Mouse (Mus musculus) midbrain, postnatal 0 days (tissue): ENCODE data around the gene Iqschfp. TPM values are rescaled to one million over a fixed set of nuclear protein-coding genes. Genes with fewer than 3 reads are reported as not detected.

ENCODE experiments used
- ATAC-seq: fragments of 200-750 bp; cut with Nextera tagmentation; 2 replicates; pipeline ENCODE4 v1.8.0; 2017; ENCODE audit warnings: moderate number of reproducible peaks, mild to moderate bottlenecking, moderate TSS enrichment, moderate library complexity; ENCODE audit not compliant: low FRiP score
- DNase-seq: peaks from one replicate; pipeline ENCODE4 v3.0.0-alpha.2; 2015; ENCODE audit warnings: low spot score
- H3K27ac ChIP-seq: fragments of 300-500 bp; sonication (generic); 2 replicates; pipeline ENCODE4 v1.5.1; 2014; ENCODE audit warnings: low read depth, mild to moderate bottlenecking, low read length, mixed read lengths
- H3K27me3 ChIP-seq: fragments of 300-500 bp; sonication (generic); 2 replicates; pipeline ENCODE4 v1.6.1; 2014; ENCODE audit warnings: low read length, control low read depth, mixed read lengths; ENCODE audit not compliant: insufficient read depth
- H3K36me3 ChIP-seq: fragments of 300-500 bp; sonication (generic); 2 replicates; pipeline ENCODE4 v1.6.1; 2014; ENCODE audit warnings: low read length, control low read depth, mixed read lengths; ENCODE audit not compliant: insufficient read depth
- H3K4me1 ChIP-seq: fragments of 300-500 bp; sonication (generic); 2 replicates; pipeline ENCODE4 v1.6.1; 2014; ENCODE audit warnings: mild to moderate bottlenecking, control low read depth, antibody characterized with exemption, low read length, mixed read lengths; ENCODE audit not compliant: insufficient read depth
- H3K4me2 ChIP-seq: fragments of 300-500 bp; sonication (generic); 2 replicates; pipeline ENCODE4 v1.6.1; 2014; ENCODE audit warnings: low read depth, mild to moderate bottlenecking, low read length, mixed read lengths; ENCODE audit not compliant: poor library complexity, severe bottlenecking
- H3K4me3 ChIP-seq: fragments of 300-500 bp; sonication (generic); 2 replicates; pipeline ENCODE4 v1.5.1; 2014; ENCODE audit warnings: low read depth, mild to moderate bottlenecking, low read length, moderate library complexity
- H3K9ac ChIP-seq: fragments of 300-500 bp; sonication (generic); replicated peaks from 2 replicates; pipeline ENCODE4 v1.6.1; 2014; ENCODE audit warnings: mild to moderate bottlenecking, low read length, moderate library complexity, mixed read lengths; ENCODE audit not compliant: poor library complexity, severe bottlenecking
- H3K9me3 ChIP-seq: fragments of 300-500 bp; sonication (generic); 2 replicates; pipeline ENCODE4 v1.6.1; 2016; ENCODE audit warnings: low read length, control low read depth
- CTCF ChIP-seq: IDR thresholded peaks from 2 replicates; pipeline ENCODE4 v1.5.1; 2016; ENCODE audit warnings: antibody characterized with exemption, mild to moderate bottlenecking
- WGBS: fragments of 180-500 bp; shearing (Covaris S2); extraction: QIAGEN DNeasy Blood & Tissue Kit; methylation state at CpG from one replicate; pipeline ENCODE4 v1.1.7; 2014; 5-methylcytosine and 5-hydroxymethylcytosine counted together
- polyA plus RNA-seq: library from polyadenylated mRNA; unstranded; fragments of >200 nt; fragmentation: Nextera tagmentation; extraction: Ambion mirVana; gene quantifications from 2 replicates; pipeline ENCODE4 v1.2.1, GENCODE M21; 2015
- total RNA-seq: library from RNA; depleted of rRNA; stranded (reverse); fragments of >200 nt; gene quantifications from 2 replicates; pipeline ENCODE4 v1.2.3, GENCODE M21; 2014; rRNA removed

Iqschfp gene
- total and polyA plus RNA-seq, 2 experiments from 2014 or later: 4.5 to 5.7 TPM

DNA sequence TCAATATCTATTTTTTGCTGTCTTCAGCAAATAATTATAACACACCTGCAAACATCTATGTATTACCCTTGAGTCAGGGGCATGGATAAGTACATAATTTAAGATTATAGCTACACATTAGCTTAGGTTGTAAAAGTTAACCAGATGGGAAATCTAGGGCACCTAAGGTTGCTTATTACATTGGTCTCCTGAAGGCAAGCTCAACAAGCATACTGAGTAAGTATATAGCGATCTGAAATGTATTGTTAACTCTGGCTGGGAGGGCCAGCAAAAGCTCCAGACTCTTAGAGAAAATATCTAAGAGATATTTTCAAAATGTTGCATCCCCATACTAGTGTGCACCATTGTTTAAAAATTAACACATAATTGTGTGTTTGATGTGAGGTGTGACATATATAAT lies 775.8 kb downstream of the Iqschfp start:
- DNase-seq (no peak), ATAC-seq (no peak)
- 94% methylated on average over 1 of the region's 1 CpGs for WGBS

GRCm38 (mm10) chr3:68669418-68669974 lies 777.5 kb downstream of the Iqschfp start:
- ATAC-seq: no peak
- TF ChIP-seq CTCF: no peak
- Histone ChIP-seq H3K27ac (no peak overlapping the region), H3K9me3 (no peaks in the 10 kb centered on the region), H3K27me3 (no peaks in the 10 kb centered on the region), H3K4me3 (no peak overlapping the region), H3K36me3 (no peaks in the 10 kb centered on the region), H3K4me2 (no peak overlapping the region), H3K4me1 (no peaks in the 10 kb centered on the region), H3K9ac (no peak overlapping the region)
- WGBS: 82% methylated on average over 5 of the region's 5 CpGs
- DNase-seq: no peak

More for the DNA sequence above, 775.8 kb downstream of the Iqschfp start:
- Histone ChIP-seq H3K4me1 (no peaks in the 10 kb centered on the region), H3K27ac (no peak overlapping the region), H3K4me2 (no peak overlapping the region), H3K9me3 (no peaks in the 10 kb centered on the region), H3K9ac (no peak overlapping the region), H3K36me3 (no peaks in the 10 kb centered on the region), H3K4me3 (no peak overlapping the region), H3K27me3 (no peaks in the 10 kb centered on the region)
- no peak for TF ChIP-seq CTCF

- WGBS: 92% methylated on average over 2 of the region's 2 CpGs
- Histone ChIP-seq H3K27me3 (no peaks in the 10 kb centered on the region), H3K9ac (no peak overlapping the region), H3K4me1 (no peaks in the 10 kb centered on the region), H3K27ac (no peak overlapping the region), H3K4me3 (no peak overlapping the region), H3K9me3 (no peaks in the 10 kb centered on the region), H3K36me3 (no peaks in the 10 kb centered on the region), H3K4me2 (no peak overlapping the region)
- DNase-seq (no peak), ATAC-seq (no peak)
- no peak for TF ChIP-seq CTCF
Measured at GRCm38 (mm10) chr3:68674721-68675120, 782.7 kb downstream of the Iqschfp start.

DNA sequence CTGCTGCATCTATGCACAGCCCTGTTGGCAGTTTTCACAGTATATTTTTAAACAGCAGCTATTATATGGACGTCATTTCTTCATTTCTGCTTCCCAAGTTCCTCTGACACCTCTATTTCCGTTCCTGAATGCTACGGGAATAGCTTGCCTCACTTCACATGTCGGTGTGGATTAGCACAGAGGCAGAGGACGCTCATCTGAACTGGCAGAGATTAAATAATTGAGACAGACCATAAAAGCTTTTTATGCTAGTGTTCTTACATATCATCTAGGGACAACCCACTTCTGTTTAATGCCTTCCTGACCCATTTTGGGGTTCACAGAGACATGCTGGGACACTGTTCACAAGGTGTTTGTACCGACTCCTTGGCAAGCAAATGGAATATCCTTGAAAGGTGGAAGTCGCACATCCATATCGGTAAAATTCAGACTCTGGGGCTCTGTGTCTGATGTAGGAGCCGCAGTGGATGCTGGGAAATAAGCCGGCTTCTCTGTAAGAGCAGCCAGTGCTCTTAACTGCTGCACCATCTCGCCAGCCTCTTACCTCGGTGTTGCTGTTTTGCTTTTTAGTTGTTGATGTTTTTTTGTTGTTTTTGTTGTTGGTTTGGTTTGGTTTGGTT lies 783.3 kb downstream of the Iqschfp start:
- Histone ChIP-seq H3K9ac (no peak overlapping the region), H3K36me3 (no peaks in the 10 kb centered on the region), H3K27ac (no peak overlapping the region), H3K4me3 (no peak overlapping the region), H3K4me2 (no peak overlapping the region), H3K9me3 (no peaks in the 10 kb centered on the region), H3K27me3 (no peaks in the 10 kb centered on the region), H3K4me1 (no peaks in the 10 kb centered on the region)
- 54% methylated on average over 12 of the region's 12 CpGs for WGBS
- no peak for TF ChIP-seq CTCF
- no peak for ATAC-seq
- no peak for DNase-seq

Other genes starting within 250 kb of the Iqschfp start
- gene Iqcj, start within 50 bp of the Iqschfp start, total RNA-seq: 0.47 and 1.5 TPM in 2 replicates
- gene Iqcj, start within 50 bp of the Iqschfp start, polyA plus RNA-seq: 0.22 and 0.42 TPM in 2 replicates
- 105 and 108 TPM in 2 replicates for gene Schip1, start 172.6 kb downstream of the Iqschfp start, total RNA-seq
- gene Schip1, start 172.6 kb downstream of the Iqschfp start, polyA plus RNA-seq: 154 and 157 TPM in 2 replicates